Mouse (Mus musculus): ENCODE data around the gene Csad.
A peak's percentile ranks its signal among the peaks of the same experiment; 100 is the strongest.

Gene Csad

DNA sequence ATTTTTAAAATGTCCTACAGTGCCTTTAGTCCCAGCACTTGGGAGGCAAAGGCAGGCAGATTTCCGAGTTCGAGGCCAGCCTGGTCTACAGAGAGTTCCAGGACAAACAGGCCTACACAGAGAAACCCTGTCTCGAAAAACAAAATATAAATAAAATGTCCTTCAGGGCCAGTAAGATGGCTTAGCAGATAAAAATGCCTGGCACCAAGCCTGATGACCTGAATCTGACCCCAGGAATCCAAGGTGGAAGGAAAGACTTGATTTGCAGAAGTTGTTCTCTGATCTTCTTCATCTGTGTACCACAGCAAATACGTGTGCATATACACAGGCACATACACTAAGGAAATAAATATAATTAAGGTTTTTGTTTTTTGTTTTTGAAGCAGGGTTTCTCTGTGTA lies 9.2 kb downstream of the Csad start:
- peak in 1 of 2 experiments; percentile 53 for DNase-seq

DNA sequence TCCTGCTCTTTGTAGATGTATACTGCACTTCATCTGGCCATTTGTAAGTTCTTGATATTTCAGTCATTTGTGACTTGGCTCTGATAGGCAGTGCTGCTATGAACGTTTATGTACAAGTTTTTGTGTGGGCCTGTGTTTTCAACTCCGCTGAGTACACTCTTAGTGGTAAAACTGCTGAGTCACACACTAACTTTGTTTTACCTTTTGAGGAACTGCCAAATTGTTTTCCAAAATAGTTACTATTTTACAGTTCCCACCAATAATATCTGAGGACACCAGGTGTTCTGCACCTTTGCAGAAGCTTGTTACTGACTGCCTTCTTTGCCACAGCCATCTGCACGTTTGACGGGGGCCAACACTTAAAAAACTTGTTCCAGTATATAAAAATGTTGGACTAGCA lies 10.1 kb downstream of the Csad start:
- DNase-seq, result no peak

DNA sequence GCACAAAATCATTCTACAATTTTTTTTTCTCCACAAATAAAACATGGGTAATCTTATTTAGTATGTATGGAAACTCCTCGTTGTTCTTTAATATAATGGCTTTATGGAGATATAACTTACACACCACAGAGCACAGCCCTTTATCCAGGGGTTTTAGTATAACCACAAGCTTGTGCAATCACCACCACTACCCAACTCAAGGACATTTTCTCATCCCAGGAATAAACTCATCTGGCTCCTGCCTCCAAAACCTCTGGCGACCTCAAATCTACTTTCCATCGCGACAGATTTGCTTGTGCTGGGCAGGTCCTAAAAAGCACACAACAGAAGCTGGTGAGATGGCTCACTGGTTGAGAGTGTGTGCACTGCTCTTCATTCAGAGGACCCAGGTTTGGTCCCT lies 10.9 kb downstream of the Csad start:
- no peak for DNase-seq

DNA sequence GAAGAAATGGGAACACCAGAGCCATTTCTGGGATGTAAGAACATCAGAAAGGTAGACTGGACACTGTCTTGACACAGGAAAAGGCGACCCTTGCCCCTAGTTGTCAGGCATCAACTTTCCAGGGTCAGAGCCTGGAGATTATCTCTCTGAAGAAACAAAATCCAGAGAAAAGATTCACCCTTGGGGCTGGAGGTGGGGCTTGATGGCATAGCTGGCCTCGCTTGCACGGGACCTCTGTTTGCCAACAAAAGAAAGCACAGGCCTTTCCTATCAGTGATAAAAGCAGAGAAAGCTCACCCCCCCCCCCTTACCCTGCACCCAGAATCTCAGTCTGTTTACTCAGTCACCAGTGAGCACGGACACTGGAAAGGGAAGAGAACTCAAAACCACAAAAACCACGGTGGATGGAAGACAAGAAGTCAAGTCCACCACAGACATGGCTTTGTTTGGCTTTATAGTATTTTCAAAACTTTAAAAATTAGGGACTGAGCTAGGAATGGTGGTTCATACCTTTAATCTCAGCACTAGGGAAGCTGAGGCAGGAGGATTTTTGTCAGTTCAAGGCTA lies 11.6 kb downstream of the Csad start:
- no peak for DNase-seq

DNA sequence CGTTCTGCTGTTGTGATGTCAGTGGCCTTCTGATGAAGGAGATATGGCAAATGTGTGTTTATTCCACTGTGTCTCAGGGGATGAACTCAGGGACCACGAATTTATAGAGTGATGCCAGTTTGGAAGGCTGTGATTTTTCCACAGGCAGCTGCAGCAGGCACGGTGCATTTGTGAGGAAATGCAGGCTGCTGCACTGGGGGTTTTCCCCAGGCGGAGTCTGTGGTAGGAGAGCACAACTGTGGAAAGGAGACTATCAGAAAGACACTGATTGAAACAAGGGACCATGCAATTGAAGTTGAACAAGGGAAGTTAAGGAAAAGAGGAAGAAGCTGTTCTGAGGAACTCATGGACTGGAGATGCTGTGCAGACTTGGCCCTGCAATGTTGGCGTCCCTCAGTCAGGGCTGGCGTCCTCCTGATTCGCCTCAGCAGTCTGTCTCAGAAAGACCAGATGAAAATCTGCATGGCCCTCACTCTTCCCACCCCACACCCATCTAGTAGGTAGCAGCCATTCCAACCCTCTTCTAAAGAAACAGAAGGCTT lies 12.2 kb downstream of the Csad start:
- DNase-seq, result no peak

DNA sequence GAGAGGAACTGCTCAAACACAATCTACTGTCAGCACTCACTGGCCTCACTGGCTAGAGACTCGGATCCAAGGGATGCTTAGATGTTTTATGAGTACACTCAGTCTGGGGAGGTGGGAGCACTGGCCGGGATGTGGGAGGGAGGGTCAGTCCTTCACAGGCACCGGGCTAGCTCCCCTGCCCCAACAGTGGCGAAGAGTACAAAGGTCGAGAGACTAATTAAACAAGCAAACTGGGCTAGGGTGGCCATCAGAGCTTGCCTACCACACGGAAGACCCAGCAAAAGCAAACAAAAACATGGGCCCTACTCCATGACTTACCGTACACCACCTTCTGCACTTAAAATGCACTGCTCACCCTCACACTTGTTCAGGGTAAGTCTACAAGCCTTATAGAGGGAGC lies 12.8 kb downstream of the Csad start:
- DNase-seq, result no peak

DNA sequence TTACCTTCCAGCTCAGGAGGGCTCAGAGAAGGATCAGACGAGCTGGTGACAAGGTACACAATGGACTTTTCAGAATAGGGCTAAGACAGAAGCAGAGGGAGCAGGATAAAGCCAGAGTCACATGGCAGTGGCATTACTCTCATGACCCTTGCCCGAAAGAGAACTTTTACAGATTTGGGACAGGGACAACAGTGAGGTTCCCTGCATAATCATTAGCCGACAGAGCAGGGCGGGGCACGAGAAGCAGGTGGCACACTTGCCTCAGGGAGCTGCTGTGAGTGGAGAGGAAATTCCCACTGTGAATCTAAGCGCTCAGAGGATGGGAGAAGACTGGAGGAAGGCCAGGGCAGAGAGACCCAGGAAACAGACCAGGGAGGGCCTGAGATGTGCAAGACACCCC lies 15.6 kb downstream of the Csad start:
- peak; percentile 70 to 83 for DNase-seq

DNA sequence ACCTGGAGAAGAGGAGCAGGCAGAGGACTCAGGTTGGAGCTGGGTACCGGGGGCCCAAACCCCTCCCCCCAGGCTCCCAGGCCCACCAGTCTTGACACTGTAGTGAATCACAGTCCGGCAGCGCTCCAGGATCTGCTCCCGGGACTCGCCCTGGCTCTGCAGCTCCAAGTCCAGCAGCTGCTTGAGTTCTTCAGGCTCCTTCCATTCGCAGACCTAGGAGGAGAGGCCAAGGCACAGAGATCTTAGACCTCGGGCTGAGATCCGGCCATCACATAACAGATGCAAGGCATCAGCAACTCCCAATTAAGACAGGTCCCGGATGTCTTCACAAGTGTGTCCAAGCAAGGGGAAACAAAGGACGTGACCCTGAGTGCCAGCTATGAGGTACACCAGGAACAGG lies 16.4 kb downstream of the Csad start:
- peak in 1 of 2 experiments; percentile 69 for DNase-seq

DNA sequence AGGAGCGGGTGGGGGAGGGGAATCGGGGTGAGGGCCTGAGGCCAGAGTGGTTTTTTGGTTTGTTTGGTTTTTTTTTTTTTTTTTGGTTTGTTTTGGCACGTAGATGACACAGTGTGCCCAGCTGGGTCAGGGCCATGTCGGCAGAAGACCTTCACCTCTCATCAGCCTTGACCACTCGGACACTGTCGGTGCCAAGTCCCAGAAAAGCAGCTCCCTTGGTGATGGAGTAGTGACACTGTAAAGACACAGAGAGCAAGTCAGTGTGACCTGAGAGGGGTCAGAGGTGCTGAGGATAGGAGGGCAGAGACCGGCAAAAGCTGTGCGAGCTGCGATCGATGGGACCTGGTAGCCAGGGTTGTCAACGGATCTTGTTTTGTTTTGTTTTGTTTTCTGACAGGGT lies 18.3 kb downstream of the Csad start:
- DNase-seq, result peak in 1 of 2 experiments; percentile 67

DNA sequence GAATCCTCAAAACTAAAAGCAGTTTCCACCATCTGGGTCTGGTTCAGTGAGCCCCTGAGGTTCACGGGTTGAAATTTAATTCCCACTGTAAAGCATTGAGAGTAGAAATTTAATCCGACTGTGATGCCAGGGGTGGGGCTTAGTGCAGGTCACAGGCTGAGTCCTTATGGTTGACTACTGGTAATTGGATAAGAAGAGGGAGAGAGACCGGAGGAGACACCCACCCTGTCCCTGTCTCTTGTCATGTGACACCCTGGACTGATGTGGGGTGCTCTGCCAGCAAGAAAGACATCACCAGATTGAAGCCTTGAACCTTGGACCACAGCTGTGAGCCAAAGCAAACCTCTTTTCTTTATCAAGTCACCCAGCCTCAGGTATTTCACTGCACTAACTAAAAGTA lies 21.4 kb downstream of the Csad start:
- peak; percentile 77 to 91 for DNase-seq

DNA sequence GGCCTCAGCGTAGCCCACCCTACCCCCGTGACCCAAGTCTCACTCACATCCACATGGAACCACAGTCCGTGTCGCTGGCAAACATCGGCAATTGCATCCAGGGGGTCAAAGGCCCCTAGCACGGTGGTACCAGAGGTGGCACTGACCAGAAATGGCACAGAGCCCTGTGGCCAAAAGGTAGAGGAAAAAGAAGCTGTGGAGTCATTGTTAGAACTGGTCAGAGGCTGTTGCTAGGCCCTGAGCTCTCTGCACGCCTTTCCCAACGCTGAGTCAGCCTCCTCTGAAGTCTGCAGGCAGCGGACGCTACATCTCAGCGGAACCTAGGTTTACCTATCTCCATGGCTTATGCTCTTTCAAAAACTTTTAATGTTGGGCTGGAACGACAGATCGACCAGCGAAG lies 24.6 kb downstream of the Csad start:
- DNase-seq, result peak in 1 of 2 experiments; percentile 69

DNA sequence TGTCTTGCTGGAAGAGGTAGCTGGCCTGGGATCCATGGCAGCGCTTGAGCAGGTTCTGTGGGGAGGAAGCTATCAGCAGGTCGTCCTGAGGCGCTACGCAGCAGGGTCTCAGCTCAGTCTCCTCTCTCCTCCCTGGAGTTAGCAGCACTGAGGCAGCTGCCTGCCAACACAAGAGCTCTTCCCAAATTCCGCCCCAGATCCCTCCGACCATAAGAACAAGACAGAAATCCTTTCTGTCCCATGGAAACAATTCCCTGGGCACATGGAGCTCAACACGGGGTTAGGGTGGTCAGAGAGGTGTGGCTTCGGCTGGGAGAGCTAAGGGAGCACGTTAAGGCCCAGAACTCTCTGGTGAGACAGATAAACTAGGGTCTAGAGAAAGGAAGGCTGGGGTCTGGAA lies 25.4 kb downstream of the Csad start:
- no peak for DNase-seq

DNA sequence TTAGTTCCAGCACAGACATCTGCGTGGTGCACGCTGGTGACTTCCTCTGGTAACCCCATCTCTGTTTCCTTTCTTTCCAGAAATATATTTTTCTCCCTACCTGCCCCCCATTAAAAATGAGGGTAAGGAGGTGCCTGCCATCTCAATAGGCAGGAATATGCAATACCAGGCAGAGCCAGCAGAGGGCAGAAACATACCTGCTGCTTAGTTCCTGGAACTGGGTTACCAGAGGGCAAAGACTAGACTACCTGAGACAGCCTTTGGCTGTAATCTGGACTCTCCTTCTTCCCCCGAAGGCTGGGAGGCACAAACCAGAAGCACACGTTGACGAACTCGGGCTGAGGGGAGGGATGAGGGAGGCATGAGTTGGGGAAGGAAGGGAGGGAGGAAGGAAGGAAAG lies 26.2 kb downstream of the Csad start:
- peak; percentile 86 to 94 for DNase-seq

DNA sequence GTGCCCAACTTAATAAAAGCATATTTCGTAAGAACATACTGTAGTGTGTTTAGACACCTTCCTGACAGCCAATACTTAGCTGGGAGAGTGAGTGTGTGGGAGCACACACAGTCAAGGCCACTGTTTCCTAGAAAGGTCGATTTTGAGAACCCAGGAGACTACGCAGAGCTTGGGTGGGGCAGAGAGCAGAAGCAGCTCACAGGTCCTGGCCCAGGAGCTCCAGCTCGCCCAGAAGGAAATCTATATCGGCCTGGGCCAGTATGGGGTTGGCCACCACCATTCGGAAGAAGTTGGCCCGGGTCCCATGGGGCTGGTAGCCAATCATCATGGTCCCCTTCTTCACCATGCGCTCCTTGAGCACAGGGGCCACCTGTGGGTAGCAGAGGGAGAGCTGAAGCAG lies 27.1 kb downstream of the Csad start:
- DNase-seq, result no peak

DNA sequence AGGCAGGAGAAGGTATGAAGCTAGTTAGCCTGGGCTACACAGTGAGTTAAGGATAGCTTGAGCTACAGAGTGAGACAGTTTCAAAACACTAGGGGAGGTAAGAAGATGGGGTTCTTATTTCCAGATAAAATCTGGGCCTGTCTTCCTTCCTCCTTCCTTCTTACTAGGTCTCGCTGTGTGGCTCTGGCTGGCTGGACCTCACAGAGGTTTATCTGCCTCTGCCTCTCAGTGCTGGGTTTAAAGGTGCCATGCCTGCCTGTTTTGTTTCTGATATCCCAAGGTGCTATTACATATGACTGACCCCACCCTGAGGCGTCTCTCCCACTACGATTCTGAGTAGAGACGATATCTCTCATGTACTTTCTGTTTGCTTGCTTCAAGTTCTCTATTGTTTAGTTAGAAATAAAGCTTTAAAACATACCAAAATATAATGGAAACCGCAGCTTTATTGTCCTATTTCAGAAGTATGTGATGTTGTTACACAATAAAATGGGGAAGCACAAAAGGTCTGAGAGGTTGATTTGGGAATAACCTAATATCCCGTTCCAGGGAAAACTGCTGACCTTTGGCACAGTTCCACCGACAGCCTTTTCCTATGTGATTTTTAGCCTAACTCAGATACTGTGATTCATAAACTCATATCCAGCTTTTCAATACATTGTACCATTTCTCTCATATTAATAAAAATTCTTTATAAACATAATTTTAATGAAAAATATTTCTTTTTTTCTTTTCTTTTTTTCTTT lies 27.8 kb downstream of the Csad start:
- DNase-seq, result peak in 1 of 2 experiments; percentile 67

DNA sequence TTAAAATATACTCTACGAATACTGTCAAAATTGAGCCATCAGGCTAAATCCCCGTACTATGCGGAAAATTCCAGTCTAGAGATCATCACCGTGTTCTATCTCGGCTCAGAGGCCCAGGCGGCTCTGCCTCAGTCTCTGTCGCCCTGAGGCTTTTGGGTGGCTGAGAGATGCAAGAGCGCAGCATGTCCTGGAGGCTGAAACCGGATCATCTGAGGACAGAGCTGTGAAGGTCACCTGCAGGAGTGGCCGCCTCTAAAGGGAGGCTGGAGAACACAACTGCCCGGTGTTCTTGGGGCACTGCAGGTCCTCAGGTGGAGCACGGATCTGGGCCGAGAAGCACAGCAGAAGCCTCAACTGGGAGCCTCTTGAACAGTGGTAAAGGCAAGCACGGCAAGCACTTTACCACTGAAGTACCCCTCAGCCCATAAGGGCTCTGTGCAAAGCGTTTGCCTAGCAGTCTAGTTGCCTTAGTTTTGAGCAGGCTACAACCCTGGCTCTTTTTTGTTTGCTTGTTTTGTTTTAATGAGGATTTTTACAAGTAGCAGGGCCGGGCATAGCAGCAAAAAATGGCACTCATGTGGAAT lies 28.7 kb downstream of the Csad start:
- DNase-seq, result no peak

DNA sequence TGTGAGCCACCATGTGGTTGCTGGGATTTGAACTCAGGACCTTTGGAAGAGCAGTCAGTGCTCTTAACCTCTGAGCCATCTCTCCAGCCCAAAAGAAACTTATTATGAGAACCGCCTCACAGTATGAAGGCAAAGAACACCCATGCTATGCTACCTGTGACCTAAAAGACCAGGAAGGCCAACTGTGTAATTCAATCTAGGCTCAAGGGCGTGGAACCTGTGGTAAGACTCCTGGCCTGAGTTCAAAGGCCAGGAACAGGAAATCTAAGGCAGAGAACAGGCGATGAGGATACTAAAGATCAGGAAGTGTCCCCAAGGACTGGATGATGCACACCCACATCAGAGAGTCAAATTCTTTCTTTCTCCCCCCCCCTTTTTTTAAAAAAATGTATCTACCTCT lies 30.9 kb downstream of the Csad start:
- DNase-seq, result no peak

DNA sequence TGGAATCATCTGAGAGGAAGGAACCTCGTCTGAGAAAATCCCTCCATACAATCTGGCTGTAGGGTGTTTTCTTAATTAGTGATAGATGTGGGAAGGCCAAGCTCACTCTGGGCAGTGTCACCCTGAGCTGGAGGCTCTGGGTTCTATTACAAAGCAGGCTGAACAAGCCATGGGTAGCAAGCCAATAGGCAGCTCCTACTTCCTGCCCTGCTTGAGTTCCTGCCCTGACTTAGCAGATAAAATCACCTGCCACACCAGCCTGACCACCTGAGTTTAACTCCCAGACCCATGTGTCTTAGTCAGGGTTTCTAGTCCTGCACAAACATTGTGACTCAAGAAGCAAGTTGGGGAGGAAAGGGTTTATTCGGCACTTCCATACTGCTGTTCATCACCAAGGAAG lies 35.5 kb downstream of the Csad start:
- peak in 1 of 2 experiments; percentile 41 for DNase-seq

DNA sequence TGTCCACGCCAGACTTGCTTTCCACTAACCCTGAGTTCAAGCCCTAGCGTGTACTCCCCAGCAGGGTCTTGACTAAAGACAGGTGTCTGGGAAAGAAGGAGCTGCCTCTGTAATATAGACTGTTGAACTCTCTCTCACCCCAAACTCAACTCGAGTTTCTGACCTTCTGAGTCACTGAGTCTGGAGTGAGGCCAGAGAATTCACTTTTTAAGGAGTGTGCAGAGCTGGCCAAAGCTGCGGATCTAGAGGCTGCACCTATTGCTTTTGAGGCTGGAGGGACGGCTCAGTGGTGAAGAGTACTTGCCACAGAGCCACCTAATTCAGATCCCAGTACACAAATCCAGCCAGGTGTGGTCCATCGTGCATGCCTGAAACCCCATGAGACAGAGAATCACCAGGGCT lies 36.9 kb downstream of the Csad start:
- DNase-seq, result peak in 1 of 2 experiments; percentile 41

DNA sequence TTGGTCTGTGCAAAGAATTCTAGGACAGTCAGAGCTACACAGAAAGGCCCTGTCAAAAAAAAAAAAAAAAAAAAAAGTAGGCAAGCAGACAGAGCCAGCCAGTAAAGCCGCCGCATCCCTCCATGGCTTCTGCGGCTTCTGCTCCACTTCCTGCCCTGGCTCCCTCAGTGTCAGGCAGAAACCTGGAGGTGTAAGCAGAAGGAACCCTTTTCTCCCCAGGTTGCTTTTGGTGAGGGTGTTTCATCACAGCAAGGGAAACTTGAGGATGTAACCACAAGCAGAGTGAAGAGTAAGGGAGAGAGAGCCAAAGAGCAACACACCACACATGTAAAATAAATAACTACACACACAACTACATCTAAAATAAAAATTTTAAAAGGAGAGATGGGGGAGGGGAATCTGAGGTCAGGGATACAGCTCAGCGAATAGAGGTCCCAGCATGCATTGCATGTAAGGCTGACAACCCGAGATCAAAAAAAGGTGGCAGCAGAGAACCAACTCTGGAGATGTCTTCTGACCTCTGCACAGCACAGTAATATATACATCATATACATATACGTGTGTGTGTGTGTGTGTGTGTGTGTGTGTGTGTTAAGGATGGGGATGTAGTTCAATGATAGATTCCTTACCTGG lies 38.9 kb downstream of the Csad start:
- DNase-seq, result peak in 1 of 2 experiments; percentile 16

DNA sequence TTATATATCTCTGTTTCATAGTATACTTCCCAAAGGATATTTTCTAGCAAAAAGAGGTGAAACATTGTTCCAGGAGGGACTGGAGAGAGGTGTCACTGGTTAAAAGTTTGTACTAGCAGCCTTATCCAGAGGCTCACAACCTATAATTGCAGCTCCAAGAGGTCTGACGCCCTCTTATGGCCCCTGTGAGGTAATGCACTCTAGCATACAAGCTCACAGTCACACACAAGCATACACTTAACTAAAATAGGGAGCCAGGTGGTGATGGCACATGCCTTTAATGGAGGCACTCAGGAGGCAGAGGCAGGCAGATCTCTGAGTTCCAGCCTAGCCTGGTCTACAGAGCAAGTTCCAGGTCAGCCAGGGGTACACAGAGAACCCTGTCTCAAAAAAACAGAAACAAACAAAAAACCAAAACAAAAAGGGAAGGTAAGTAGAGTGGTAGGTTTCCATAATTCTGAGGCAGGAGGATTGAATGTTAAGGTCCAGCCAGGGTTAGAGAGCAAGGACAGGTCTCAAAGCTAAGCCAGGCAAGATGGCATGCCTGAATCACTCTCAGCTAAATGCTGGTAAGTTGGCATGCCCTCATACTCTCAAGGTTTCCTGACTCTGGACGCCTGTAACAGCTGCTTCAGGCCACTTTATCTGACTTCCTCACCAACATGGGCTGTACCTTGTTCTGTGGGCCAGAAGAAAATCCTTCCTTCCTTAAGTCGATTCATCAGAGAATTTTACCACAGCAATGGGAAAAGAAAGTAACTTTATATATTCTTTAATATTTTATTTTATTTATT lies 40.4 kb downstream of the Csad start:
- DNase-seq, result no peak

DNA sequence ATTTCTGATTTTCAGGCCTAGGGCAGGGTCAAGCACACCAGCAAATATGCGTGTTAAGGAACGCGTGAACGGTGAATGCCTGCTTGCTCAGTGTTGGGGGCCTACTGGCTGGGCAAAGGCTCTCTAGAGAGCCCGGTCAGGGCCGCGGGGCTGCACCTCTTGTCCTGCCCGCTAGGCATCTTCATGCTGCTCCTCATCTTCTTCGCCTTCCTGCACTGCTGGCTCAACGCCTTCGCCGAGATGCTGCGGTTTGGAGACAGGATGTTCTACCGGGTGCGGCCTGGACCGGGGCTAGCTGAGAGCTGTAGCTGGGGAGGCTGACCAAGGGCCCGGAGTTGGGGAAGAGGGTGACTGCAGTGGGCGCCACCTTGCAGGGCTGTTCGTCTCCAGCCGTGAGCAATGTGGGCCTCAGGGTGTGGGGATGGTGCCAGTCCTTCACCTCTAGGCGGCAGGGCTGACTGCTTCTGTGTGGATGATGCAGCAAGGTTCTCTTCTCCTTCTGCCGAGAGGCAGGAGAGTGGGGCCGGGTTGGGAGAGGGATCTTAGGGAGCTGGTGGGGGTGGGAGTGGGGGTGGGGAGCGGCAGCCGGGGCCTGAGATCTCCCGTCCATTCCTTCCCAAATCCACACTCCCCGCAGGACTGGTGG lies 44.0 kb downstream of the Csad start:
- DNase-seq, result peak in 1 of 2 experiments; percentile 36

Data from kidney, postnatal 25 days (tissue).